Mouse (Mus musculus) small intestine, adult 2 months (tissue): ENCODE measurements around the gene AU018091. TPM values are rescaled to one million over a fixed set of nuclear protein-coding genes. Genes with fewer than 3 reads are reported as not detected.

Experiments
- H3K27ac ChIP-seq: fragments of 200-500 bp; 2 replicates; pipeline ENCODE4 v1.5.1; 2012; ENCODE audit warnings: low read depth, low read length, control low read depth, inconsistent platforms; ENCODE audit not compliant: insufficient read depth
- H3K27me3 ChIP-seq: fragments of 200-500 bp; 2 replicates; pipeline ENCODE4 v1.6.1; 2012; ENCODE audit warnings: mild to moderate bottlenecking, moderate library complexity, low read length, inconsistent platforms; ENCODE audit not compliant: control insufficient read depth, insufficient read depth
- H3K36me3 ChIP-seq: fragments of 200-500 bp; 2 replicates; pipeline ENCODE4 v1.6.1; 2012; ENCODE audit warnings: mild to moderate bottlenecking, low read length, control low read depth, inconsistent platforms; ENCODE audit not compliant: control insufficient read depth, insufficient read depth
- H3K4me1 ChIP-seq: fragments of 200-500 bp; 2 replicates; pipeline ENCODE4 v1.6.1; 2012; ENCODE audit warnings: low read length, inconsistent platforms, mixed read lengths; ENCODE audit not compliant: control insufficient read depth, insufficient read depth, insufficient read length
- H3K4me3 ChIP-seq: fragments of 200-500 bp; 2 replicates; pipeline ENCODE4 v1.5.1; 2012; ENCODE audit warnings: low read depth, mild to moderate bottlenecking, control low read depth, inconsistent platforms, low read length, moderate library complexity
- CTCF ChIP-seq: fragments of 200-500 bp; IDR thresholded peaks from 2 replicates; pipeline ENCODE4 v1.5.1; 2012; ENCODE audit warnings: low read depth, mild to moderate bottlenecking, control low read depth, inconsistent platforms, low read length, moderate library complexity, mixed read lengths; ENCODE audit not compliant: insufficient replicate concordance, insufficient read length; ENCODE audit errors: extremely low read depth
- POLR2A ChIP-seq: fragments of 200-500 bp; IDR thresholded peaks from 2 replicates; pipeline ENCODE4 v1.6.1; 2012; ENCODE audit warnings: low read depth, mild to moderate bottlenecking, control low read depth, inconsistent platforms, low read length, moderate library complexity
- WGBS: fragments of 180-500 bp; shearing (Covaris S2); methylation state at CpG from one replicate; pipeline ENCODE4 v1.1.7; 2018; 5-methylcytosine and 5-hydroxymethylcytosine counted together
- polyA plus RNA-seq: library from polyadenylated mRNA; depleted of rRNA; stranded (reverse); fragments of >200 nt; gene quantifications from 2 replicates; pipeline ENCODE4 v1.2.3, GENCODE M21; 2012; rRNA removed

Gene AU018091
- polyA plus RNA-seq = not detected in 2 replicates

GRCm38 (mm10) chr7:3168925-3169324 lies at the start of gene AU018091:
Gene AU018091 (minus strand): TSS chr7:3169203.
- Histone ChIP-seq H3K4me1 (no peaks in the 10 kb centered on the region), H3K27me3 (no peaks in the 10 kb centered on the region), H3K4me3 (no peak within 1 kb of the TSS), H3K36me3 (no peaks in the 10 kb centered on the region), H3K27ac (no peak within 1 kb of the TSS)
- 79% methylated on average over 3 of the region's 3 CpGs for WGBS
- TF ChIP-seq CTCF (no peak), POLR2A (no peak)

DNA sequence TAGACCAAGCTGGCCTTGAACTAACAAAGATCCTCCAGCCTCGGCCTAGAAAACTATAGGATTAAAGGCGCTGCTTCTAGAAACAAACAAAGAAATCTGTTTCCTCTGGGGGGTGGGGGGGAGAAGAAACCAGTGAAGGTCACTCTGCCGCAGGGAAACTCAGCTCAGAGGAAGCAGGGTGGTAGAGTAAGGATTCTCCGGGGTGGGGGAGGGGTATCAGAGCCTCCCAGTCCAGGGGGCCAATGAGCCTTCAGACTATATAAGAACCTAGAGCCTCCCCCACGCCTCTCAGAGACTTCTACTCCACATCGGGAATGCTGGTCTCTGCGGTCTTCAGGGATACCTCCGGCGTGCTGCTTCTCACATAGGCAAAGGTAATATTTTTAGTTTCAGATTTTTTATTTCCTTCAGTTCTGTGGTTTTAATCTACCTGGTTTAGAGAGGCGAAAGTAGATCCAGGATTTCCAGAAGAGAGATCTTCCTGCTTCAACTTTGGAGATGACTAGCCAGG lies 48.6 kb upstream of the AU018091 start:
- no peak overlapping the region for H3K4me3 ChIP-seq
- no peaks in the 10 kb centered on the region for H3K4me1 ChIP-seq
- H3K36me3 ChIP-seq = no peaks in the 10 kb centered on the region
- TF ChIP-seq POLR2A (no peak), CTCF (no peak)
- no peaks in the 10 kb centered on the region for H3K27me3 ChIP-seq
- WGBS = 40% methylated on average over 10 of the region's 10 CpGs
- H3K27ac ChIP-seq = no peak overlapping the region

- 65% methylated on average over 3 of the region's 3 CpGs for WGBS
- H3K27ac ChIP-seq = no peak overlapping the region
- TF ChIP-seq CTCF (no peak), POLR2A (no peak)
Observed at GRCm38 (mm10) chr7:3216331-3216730, 47.3 kb upstream of the AU018091 start.

DNA sequence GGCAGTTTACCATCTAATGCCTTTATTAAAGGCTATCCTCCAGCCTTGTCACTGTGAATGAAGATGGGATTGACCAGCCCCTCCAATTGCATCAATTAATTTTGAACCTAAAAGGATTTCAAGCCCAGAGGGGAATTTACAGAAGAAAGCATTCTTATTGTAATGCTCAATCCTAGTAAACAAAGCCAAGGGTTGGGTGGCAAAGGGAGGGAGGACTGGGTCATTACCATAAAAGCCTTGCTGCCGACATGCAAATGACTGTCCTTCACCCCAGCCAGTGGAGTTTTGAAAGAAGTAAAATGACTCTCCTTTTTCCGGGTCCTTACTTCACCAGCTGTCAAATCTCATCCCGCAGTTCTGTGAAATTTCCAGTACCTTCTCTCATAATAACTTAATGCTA lies 44.6 kb upstream of the AU018091 start:
- Histone ChIP-seq H3K27ac (no peak overlapping the region), H3K4me1 (no peaks in the 10 kb centered on the region), H3K4me3 (no peak overlapping the region), H3K36me3 (no peaks in the 10 kb centered on the region), H3K27me3 (no peaks in the 10 kb centered on the region)
- WGBS = 31% methylated on average over 3 of the region's 3 CpGs
- TF ChIP-seq POLR2A (no peak), CTCF (no peak)

More at GRCm38 (mm10) chr7:3216331-3216730, 47.3 kb upstream of the AU018091 start:
- Histone ChIP-seq H3K4me1 (no peaks in the 10 kb centered on the region), H3K27me3 (no peaks in the 10 kb centered on the region), H3K36me3 (no peaks in the 10 kb centered on the region), H3K4me3 (no peak overlapping the region)

- H3K27ac ChIP-seq = no peak overlapping the region
- H3K27me3 ChIP-seq = no peaks in the 10 kb centered on the region
- H3K4me3 ChIP-seq = no peak overlapping the region
- 66% methylated on average over 1 of the region's 1 CpGs for WGBS
- H3K36me3 ChIP-seq = no peaks in the 10 kb centered on the region
- TF ChIP-seq POLR2A (no peak), CTCF (no peak)
- H3K4me1 ChIP-seq = no peaks in the 10 kb centered on the region
Observed at GRCm38 (mm10) chr7:3213156-3213555, 44.2 kb upstream of the AU018091 start.

DNA sequence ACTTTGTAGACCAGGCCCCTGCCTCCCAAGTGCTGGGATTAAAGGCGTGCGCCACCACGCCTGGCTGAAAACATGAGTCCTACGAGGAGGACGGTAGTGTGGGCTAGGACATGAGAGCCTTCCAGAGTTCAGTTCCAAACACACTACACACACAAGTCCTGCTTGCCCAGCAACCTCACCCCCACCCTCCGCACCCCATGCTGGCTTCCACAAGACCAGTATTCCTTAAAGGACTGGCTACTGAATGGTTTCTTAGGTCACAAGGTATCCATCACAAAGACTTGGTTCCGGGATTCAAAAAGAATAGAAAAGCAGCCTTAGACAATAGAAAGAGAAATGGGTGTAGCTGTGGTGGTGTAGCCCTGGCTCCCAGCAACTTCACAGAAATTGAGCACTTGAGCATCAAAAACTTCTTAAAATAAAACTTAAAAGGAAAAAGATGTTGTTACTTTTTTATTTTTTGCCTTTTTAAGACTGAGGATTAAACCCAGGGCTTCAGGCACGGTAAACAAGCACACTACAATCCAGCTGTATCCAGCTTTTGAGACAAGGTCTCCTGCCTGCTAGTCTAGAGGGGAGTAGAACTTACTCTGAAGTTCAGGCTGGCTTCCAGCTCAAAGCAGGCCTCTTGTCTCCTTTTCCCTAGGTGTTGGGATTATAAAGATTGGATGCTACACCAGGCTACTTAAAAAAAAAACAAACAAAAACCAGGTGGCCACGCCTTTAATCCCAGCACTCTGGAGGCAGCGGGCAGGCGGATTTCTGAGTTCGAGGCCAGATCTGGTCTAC lies 43.2 kb upstream of the AU018091 start:
- no peak overlapping the region for H3K27ac ChIP-seq
- H3K27me3 ChIP-seq = no peaks in the 10 kb centered on the region
- no peak for TF ChIP-seq POLR2A
- no peak for TF ChIP-seq CTCF
- H3K4me3 ChIP-seq = no peak overlapping the region
- no peaks in the 10 kb centered on the region for H3K4me1 ChIP-seq
- no peaks in the 10 kb centered on the region for H3K36me3 ChIP-seq
- 83% methylated on average over 12 of the region's 12 CpGs for WGBS

DNA sequence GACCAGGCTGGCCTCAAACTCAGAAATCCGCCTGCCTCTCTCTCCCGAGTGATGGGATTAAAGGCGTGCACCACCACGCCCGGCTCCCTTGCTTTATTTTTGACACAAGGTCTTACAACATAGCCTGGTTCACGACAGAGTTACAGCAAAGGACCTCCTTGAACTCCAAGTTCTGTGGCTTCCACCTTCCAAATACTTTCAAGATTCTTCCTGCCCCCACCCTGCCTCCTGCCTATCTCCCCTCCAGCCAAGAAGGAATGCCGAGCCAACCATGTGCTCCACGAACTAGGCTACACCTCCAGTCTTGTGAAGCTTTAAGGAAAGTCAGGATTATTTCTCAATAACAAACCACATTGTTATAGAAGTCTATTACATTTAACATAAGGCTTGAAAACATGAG lies 42.5 kb upstream of the AU018091 start:
- Histone ChIP-seq H3K27ac (no peak overlapping the region), H3K4me3 (no peak overlapping the region), H3K4me1 (no peaks in the 10 kb centered on the region), H3K36me3 (no peaks in the 10 kb centered on the region), H3K27me3 (no peaks in the 10 kb centered on the region)
- WGBS = 74% methylated on average over 8 of the region's 8 CpGs
- TF ChIP-seq CTCF = no peak
- TF ChIP-seq POLR2A = no peak
